Mouse (Mus musculus) megakaryocyte progenitor cell, adult 5-6 weeks (primary cell): Measurements from ENCODE around the gene Dpep3. TPM values are rescaled to one million over a fixed set of nuclear protein-coding genes. Genes with fewer than 3 reads are reported as not detected.
"Not testable (repeated sequence)": the region's sequence is repeated elsewhere in the genome, so short reads cannot be mapped to it uniquely, and the experiment has no call there.

ENCODE experiments used
- ATAC-seq: replicated peaks from 2 replicates; pipeline ENCODE4 v1.8.0; 2016; ENCODE audit warnings: mild to moderate bottlenecking, moderate TSS enrichment, inconsistent platforms; ENCODE audit not compliant: poor library complexity
- total RNA-seq, 2 experiments: library from RNA; stranded (forward) in 1 of 2; stranded (reverse) in 1 of 2; fragments of 157-497, 149-512 nt in 1 of 2; fragments of 200-1000 nt in 1 of 2; gene quantifications; 2 replicates each; pipeline versions ENCODE4 v1.2.3 to v1.2.4; 2015 to 2017

Gene Dpep3
- total RNA-seq (2015) (not detected in 2 replicates), total RNA-seq (2017) (not detected in 2 replicates)

DNA sequence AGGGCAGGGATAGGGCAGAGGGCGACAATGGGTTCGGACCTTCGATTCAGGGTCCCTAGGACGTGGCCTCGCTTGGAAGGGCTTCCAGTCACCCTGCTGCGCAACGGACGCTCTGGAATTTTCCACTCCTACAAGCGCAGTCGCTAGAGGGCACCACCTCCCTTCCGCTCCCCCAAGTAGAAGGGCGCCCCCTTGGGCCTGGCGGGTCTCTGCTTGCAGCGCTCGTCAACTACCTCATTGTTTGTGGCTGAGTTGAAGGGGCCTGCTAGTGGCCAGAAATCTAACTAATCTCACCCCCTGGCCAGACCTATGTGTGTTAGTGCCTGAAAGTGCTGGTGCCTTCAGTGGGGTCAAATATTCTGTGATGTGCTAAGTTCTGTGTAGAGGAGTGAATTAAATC lies at the start of gene Dpep3:
TSS of gene Dpep3 (minus strand) at position 105 of the 400 bp plus-strand sequence.
- ATAC-seq: no peak

DNA sequence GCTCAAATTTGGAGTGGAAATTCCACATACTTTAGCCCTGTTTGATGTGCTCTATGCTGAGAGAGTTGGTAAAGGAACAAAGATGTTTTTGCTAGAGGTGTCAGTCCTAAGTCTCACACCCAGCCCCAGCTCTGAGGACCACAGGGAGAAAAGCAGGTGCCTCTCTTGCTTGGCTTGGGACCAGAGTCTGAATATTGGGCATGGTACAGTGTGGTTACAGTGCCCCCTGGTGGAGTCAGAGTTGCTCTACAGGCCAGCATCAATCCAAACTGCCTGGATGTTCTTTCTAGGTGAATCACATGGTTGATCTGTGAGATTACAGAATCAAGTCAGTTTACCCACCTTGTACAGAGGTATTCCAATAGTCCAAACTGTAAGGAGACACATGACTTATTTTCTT lies 43.3 kb upstream of the Dpep3 start:
- ATAC-seq: peak; percentile 99

DNA sequence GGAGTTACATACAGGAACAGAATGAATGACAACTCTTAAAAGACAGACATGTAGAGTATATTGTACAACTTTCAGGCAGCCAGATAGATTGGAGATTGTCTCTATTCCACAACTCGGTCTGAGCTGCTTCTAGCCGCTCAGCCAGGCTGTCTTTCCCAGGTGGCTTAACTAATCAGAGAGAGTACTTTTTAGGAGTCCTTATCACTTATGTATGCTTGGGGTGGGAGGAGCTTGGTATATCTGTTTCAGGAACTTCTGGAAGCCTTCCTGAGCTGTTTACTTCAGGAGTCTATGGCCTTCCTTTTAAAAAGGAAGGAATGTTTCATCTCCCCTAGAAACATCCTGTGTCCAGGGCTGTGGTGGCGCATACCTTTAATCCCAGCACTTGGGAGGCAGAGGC lies 38.8 kb upstream of the Dpep3 start:
- no peak for ATAC-seq

DNA sequence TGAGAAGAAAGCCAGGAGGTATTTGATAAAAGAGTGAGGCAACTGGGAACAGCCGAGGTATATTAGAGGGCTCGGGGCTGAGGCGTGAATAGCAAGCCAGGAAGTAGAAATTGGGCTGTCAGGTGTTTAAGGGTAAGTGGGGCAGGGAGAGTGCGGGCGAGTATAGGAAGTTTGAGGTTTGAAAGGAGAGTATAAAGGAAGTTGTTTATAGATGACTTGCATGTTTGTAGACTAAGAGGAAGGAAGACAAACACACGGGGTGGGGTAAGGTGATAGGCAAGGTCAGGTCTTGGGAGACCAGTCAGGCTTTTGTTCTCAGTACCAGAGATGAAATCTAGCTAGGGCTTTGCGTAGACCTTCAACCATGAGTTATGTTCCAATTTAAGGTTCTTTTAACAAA lies 37.9 kb upstream of the Dpep3 start:
- ATAC-seq: peak; percentile 82

DNA sequence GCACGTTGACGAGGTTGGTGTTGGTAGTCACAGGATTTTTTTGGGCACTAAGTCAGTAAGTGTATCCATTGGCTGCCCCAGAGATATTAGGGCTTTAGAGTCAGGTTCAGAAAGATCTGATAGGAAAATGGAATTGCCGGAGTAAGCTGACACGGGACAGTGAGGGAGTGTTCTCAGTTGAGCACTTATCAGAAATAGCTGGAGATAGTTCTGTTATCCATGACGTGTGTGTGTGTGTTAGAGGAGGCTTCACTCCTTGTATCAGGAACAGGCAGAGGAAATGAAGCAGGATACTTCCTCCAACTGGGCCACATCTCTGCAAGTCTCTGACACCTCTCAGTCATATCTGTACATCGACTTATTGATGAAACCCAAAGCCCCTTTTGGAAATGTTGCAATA lies 37.1 kb upstream of the Dpep3 start:
- no peak for ATAC-seq

DNA sequence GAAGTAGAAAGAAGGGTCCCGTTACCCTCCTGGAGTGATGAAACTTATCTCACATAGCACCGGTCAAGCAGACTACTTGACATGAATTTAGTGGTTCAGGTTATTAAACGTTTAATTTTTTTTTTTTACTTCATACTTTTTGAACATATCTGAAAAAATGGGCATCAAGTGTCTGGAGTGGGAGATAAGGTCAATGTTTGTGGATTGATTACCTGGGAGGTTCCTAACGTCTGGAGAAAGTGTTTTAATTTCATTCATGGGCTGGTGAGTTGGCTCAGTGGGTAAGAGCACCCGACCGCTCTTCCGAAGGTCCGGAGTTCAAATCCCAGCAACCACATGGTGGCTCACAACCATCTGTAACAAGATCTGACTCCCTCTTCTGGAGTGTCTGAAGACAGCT lies 33.0 kb upstream of the Dpep3 start:
- ATAC-seq: peak; percentile 32; the same call in 1 of the 2 replicates

DNA sequence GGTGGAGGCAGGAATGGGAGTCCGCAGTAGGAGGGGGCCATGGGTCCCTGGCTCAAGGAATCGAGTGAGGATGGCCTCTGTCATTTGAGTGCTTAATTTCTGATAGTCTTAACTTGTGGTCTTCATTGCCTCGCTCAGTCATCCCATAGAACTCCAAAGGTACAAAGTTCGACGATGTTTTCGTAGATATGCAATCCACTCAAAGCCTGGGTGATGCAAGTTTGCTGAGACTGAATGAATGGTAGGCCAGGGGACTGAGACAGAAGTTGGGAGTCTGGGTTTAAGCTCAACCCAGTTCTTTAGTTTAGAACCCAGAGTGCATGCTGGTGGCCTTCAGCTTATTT lies 32.4 kb upstream of the Dpep3 start, which contains the start of gene Ddx28:
TSS of gene Ddx28 (minus strand) at position 240 of the 344 bp plus-strand sequence.
- ATAC-seq: no peak; the same call in 1 of the 2 replicates

DNA sequence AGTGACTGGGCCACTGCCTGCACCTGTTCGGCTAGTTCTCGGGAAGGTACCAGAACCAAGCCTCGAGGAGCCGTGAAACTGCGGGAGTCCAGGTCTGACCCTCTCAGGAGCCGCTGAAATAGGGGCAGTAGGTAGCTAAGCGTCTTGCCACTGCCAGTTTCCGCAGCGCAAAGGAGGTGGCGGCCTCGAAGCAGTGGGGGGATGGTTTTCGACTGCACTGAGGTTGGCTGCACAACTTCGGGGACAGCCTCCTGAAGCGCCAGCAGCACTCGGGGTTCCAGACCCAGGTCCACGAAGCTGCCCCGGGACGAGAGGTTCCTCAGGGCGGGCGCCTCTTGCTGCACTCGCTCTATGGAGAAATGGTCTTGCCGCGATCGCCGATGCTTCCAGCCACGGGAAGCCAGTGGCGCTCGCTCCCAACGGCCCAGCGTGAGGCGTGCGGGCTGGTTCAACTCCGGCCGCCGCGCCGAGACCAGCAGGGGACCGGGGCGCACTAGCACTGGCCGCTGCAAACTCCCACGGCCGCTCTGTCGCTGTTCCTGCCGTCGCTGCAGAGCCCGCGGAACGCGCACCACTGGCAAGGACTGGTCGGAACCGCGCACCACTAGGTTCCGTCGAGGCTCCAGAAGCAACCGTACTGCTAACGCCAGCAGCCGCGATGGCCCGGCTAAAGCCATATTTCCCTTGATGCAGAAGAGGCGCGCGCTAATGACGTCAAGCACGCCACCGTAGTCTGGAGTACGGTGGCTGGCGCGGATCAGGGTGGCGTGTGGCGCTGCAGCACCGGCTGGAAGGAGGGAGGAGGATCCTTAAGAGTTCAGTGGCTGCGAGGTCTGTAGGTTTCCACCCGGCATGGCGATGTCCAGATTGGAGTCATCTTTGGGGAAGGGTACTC lies 31.8 kb upstream of the Dpep3 start:
- peak; percentile 93 for ATAC-seq

DNA sequence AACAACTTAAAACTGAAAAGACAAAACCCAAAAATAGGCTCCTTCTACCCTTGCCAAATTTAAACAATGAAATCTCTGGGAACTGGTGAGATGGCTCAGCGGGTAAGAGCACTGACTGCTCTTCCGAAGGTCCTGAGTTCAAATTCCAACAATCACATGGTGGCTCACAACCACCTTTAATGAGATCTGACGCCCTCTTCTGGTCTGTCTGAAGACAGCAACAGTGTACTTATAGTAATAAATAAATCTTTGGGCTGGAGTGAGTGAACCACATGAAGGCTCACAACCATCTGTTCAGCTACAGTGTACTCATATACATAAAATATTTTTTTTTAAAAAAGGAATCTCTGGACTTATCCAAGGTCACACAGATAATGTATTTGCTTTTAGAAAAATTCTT lies 28.7 kb upstream of the Dpep3 start:
- ATAC-seq: not testable (repeated sequence)

DNA sequence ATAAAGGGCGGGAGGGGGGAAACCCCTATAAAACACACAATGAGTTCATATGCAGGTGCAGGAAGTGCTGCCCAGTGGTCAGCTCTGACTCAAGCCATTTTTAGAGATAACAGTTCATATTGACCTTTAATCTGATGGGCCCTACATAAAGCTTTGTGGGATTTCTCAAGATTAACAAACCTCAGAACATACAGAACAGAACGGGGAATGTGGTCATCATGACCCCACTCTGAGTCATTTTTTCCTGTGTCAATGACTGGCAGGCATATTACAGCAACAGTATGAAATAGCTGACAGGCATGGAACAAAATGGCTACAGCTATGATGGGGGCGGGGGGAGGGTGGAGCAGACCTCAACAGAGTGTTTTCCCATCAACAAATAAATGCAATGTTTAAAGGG lies 27.9 kb upstream of the Dpep3 start:
- ATAC-seq: peak; percentile 29; the same call in 1 of the 2 replicates

DNA sequence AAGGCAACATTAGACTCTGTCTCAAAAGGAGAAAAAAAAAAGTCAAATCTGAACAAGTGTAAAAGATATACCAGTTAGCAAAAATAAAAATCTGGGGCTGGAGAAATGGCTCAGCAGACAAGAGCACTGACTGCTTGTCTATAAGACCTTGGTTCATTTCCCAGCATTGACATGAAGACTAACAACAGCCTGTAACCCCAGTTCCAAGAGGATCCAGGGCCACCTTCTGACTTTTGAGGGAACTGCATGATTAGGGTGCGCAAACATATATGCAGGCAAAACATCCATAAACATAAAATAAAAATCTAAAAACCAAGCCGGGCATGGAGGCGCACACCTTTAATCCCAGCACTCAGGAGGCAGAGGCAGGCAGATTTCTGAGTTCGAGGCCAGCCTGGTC lies 27.2 kb upstream of the Dpep3 start:
- no peak for ATAC-seq

DNA sequence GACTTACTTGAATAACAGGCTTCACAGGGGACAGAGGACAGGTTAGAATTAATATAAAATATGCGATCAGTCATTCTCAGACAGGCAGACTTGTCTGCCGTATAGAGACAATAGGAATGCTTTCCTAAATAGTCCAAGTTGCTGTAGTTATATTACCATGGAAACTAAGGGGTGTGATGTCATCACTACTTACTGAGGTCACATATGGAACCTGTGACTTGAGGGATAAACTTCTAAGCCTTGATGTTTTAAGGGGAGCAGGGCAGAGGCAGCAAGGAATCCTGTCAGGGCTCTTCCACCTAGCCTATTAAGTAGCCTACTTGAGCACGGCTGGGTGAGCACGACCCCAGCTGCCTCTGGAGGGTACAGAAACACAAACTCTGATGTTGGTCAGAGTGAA lies 26.6 kb upstream of the Dpep3 start, which contains the start of gene Dpep2nb:
TSS of gene Dpep2nb (minus strand) at position 101 of the 400 bp plus-strand sequence.
- no peak for ATAC-seq

DNA sequence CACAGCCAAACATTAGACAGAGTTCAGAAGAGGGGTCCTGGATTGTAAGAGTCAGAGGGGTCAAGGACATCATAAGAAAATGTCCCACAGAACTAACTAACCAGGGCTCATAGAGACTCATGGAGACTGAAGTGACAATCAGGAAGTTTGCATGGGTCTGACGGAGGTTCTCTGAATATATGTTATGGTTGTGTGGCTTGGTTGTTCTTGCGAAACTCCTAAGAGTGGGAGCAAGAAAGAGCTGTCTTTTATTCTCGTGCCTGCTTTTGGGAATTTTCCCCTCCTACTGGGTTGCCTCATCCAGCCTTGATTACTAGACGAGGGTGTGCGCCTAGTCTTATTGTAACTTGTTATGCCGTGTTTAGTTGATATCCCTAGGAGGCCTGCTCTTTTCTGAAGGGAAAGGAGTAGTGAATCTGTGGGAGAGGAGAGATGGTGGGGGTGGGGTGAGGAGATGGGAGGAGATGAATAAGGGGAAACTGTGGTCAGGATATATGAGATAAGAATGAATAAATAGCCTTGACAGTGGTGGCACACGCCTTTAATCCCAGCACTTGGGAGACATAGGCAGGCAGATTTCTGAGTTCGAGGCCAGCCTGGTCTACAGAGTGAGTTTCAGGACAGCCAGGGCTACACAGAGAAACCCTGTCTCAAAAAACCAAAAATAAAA lies 25.4 kb upstream of the Dpep3 start:
- ATAC-seq: peak; percentile 58

DNA sequence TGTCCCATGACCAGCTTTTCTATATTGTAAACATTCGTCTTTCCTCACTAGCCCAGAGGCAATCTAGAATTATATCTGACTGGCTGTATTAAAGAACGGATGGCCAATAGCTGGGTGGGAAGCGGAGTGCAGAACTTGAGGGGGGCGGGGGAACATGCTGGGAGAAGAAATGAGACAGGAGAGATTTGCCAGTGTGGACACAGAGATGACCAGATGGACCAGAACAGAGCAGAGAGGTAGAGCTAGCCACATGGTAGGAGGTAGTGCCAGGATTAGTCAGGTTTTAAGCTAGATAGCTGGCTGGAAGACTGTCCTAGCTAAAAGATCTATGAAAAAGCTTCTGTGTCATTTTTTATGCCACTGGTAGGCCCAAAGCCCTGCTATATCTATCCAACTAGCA lies 22.7 kb upstream of the Dpep3 start:
- ATAC-seq: no peak

DNA sequence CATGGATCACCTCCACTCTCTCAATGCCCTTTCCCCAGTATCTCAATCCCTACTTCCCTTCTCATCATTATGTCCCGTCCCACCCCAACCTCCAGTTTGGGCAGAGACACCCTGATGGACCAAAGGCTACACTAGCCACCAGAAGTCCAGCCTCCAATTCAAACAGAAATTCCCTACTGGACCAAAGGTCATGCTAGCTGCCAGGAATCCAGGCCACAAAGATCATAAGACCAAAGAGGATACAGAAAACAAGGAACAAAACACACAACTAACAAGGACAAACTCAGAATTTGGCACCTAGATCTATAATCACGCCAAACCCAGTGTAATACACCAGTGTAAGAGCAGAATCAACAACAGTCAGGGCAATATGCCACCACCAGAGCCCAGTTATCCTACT lies 19.7 kb upstream of the Dpep3 start:
- ATAC-seq: no peak

DNA sequence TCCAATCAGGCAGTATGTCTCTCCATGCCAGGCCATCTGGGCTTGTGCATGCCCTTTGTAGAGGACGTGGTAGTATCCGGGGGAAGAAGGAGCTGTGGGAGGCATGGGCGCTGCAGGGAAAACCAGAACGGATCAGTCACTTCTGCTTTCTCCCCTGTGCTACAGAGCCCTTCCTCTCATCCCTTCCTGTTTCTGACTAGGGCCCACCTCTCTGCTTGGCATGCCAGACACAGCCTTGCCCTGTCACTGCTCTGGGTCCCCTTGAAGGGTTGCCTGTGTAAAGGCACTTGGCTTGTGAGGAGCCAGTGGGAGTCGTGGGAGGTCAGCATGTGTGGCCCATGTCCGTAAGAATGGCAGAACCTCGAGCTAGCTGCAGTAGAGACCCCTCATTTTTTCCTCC lies 17.1 kb upstream of the Dpep3 start:
- ATAC-seq: peak; percentile 95

DNA sequence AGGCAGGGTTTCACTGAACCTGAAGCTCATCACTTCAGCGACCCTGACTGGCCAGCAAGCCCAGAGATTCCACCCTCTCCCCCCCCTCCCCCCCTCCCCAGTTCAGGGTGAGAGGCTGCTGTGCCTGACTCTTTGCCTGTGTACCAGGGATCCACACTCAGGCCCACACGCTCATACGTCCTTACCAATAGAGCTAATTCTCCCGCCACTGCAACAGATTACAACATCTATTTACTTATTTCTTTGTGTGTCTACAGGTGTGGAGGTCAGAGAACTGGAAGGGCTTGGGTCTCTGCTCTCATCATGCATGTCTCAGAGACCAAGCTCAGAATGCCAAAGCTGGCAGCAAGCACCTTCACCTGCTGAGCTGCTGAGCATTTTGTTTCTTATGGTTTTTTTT lies 14.0 kb upstream of the Dpep3 start:
- ATAC-seq: no peak

DNA sequence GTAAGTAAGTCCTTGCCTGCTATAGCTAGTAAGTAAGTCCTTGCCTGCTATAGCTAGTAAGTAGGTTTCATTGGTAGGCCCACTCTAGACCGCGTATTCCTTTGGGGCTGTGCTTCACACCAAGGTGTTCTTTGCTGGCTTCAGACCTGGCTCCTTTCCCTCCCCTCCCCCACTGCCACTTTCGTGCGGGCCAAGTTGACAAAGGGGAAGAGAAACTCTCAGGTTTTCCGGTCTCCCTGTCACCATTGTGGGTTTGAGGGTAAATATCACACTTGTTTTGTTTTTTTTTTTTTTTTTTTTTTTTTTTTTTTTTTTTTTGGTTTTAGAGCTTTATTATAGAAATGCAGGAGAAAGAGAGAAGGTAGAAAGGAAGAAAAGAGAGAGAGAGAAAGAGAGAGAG lies 13.3 kb upstream of the Dpep3 start:
- ATAC-seq: no peak

DNA sequence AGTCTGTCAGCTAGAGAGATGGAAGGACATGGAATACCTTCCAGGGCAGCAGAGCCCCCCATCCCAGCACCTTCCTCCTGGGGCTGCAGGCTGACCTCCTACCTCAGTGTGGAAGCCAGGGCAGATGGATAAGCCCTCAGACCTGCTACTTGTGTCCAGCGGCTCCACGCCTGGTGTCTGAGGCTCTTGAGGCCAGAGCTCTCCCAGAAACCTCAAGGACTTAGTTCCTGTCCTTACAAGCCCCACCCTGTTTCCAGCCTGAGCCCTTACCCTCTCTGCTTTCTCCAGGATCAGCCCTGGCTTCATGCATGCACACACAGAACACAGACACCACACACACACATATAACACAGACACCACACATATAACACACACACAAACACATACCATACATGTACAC lies 12.3 kb upstream of the Dpep3 start:
- ATAC-seq: no peak

DNA sequence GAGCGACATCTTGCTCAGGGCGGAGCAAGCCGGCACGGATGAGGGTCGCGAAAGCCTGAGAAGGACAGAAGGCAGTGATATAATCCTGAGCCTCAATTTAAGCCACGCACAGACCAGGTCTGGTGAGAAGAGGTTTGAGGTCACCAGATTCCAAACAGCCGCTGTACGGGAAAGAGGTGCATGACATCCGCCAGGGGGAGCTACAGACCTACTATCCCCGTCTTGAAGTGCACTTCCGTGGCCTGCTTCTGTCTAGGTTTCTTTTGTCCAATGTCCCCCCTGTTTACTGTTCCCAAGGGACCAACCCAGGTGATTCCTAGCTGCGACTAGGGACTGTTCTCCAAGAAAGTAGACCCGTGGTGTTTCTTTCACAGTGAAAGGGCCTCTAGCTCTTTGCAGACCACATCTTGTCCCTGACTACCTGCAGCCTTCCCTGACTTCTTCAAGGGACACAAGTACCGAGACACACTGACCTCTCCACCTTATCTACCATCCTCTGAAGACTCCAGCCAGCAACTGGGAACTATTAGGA lies 11.7 kb upstream of the Dpep3 start, which contains the start of gene Dus2:
TSS of gene Dus2 (plus strand) at position 482 of the 532 bp plus-strand sequence.
- ATAC-seq: peak; percentile 98

DNA sequence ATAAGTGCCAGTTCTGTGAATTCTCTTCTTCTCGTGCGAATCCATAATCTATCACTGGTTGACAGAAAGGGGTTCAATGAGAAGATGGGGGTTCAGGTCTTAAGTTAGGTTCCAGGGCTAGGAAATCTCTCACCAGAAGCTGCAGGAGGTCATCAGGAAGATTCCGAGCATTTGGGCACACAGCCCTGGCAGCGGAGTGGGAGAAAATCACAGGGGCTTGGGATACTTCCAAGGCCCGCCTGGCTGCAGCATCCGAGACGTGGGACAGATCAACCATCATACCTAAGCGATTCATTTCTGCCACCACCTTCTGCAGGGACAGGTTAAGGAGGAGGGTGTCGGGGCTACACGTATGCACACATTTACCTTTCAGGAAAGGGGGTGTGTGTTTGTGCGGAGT lies 9.3 kb upstream of the Dpep3 start:
- ATAC-seq: no peak

DNA sequence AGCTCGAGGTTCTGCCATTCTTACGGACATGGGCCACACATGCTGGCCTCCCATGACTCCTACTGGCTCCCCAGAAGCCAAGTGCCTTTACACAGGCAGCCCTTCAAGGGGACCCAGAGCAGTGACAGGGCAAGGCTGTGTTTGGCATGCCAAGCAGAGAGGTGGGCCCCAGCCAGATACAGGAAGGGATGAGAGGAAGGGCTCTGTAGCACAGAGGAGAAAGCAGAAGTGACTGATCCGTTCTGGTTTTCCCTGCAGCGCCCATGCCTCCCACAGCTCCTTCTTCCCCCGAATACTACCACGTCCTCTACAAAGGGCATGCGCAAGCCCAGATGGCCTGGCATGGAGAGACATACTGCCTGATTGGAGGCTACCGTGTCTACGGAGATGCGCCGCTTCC lies 4.2 kb upstream of the Dpep3 start:
- ATAC-seq: peak; percentile 93
